Mouse (Mus musculus): ENCODE measurements around the gene Psmd13.

DNA sequence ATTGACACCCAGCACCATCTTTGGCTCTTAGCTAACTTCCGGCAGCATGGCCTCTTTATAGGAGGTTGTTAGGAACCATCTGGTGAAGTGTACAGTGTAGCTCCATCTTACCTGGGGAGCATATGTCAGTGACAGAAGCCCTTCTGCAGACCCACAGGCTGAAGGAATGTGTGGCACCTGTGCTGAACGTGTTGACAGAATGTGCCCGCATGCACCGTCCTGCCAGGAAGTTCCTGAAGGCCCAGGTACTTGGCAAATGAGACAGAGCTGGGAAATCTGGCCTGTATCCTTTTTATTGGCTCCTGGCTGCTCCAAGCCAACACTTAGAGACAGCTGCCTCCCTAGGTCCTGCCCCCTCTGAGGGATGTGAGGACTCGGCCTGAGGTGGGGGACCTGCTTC, 21.0 kb upstream of the Psmd13 start:
- TF ChIP-seq CTCF (IDR thresholded peaks at IDR 0.05; ENCODE audit: extremely low read depth, insufficient read depth, insufficient read length, insufficient replicate concordance) (no peak), POLR2A (IDR thresholded peaks at IDR 0.05; ENCODE audit: low read depth, low read length) (no peak)
